Mouse (Mus musculus) spleen, postnatal 4 days (tissue): ENCODE data around the gene Olfr855.

Source experiments
- DNase-seq, 2 experiments: peaks; one replicate each; pipeline ENCODE4 v3.0.0; 2022; ENCODE audit warnings: low spot score in 2 of 2

Gene Olfr855

GRCm38 (mm10) chr9:19582317-19582716 is at the start of gene Olfr855:
Olfr855 (plus strand) TSS chr9:19582617.
- no peak for DNase-seq

- no peak for DNase-seq
These were observed 41.4 kb upstream of the Olfr855 start, which contains the start of gene Olfr853 for GRCm38 (mm10) chr9:19540976-19541375. Olfr853 (minus strand) TSS chr9:19541076.

GRCm38 (mm10) chr9:19567282-19567681 is 15.1 kb upstream of the Olfr855 start, which contains the start of gene Olfr854:
Olfr854 (minus strand) TSS chr9:19567382.
- no peak for DNase-seq

GRCm38 (mm10) chr9:19621297-19621696 is 38.9 kb downstream of the Olfr855 start:
- no peak for DNase-seq

- DNase-seq = peak; percentile 77 to 83
These were observed 39.7 kb downstream of the Olfr855 start, which contains the start of gene Zfp317 for GRCm38 (mm10) chr9:19621843-19622822. Zfp317 (plus strand) TSS chr9:19622102.

- no peak for DNase-seq
These were observed 47.2 kb downstream of the Olfr855 start for GRCm38 (mm10) chr9:19629574-19629973.
